Mouse (Mus musculus) spleen, postnatal 36 days (tissue): ENCODE measurements around the gene Gstp3.

Experiments used
- DNase-seq, 2 experiments: peaks; one replicate each; pipeline ENCODE4 v3.0.0; 2022; ENCODE audit warnings: low spot score in 2 of 2, mixed read lengths in 1 of 2

Gene Gstp3

GRCm38 (mm10) chr19:4059069-4059740 lies at the start of gene Gstp3:
TSS of gene Gstp3 (minus strand) at chr19:4059569.
- DNase-seq: peak; percentile 41 to 62

- DNase-seq: no peak
Measured at GRCm38 (mm10) chr19:4108535-4108934, 49.2 kb upstream of the Gstp3 start.

GRCm38 (mm10) chr19:4106654-4107053 lies 47.3 kb upstream of the Gstp3 start:
- DNase-seq: no peak

GRCm38 (mm10) chr19:4104675-4105194 lies 45.4 kb upstream of the Gstp3 start:
- DNase-seq: no peak

GRCm38 (mm10) chr19:4103792-4104191 lies 44.4 kb upstream of the Gstp3 start:
- DNase-seq: no peak

GRCm38 (mm10) chr19:4103294-4103693 lies 43.9 kb upstream of the Gstp3 start:
- no peak for DNase-seq

GRCm38 (mm10) chr19:4102626-4103025 lies 43.3 kb upstream of the Gstp3 start:
- no peak for DNase-seq

GRCm38 (mm10) chr19:4102049-4102448 lies 42.7 kb upstream of the Gstp3 start:
- no peak for DNase-seq

GRCm38 (mm10) chr19:4101466-4101865 lies 42.1 kb upstream of the Gstp3 start:
- no peak for DNase-seq

GRCm38 (mm10) chr19:4100718-4101261 lies 41.4 kb upstream of the Gstp3 start:
- no peak for DNase-seq

GRCm38 (mm10) chr19:4099837-4100717 lies 40.7 kb upstream of the Gstp3 start, which contains the start of gene Pitpnm1:
TSS of gene Pitpnm1 (plus strand) at chr19:4099998.
- DNase-seq: peak; percentile 87 to 89

GRCm38 (mm10) chr19:4099056-4099455 lies 39.7 kb upstream of the Gstp3 start:
- DNase-seq: peak; percentile 91 to 93

- DNase-seq: no peak
Measured at GRCm38 (mm10) chr19:4098426-4098825, 39.1 kb upstream of the Gstp3 start.

- DNase-seq: peak in 1 of 2 experiments; percentile 87
Measured at GRCm38 (mm10) chr19:4097441-4097825, 38.1 kb upstream of the Gstp3 start.

GRCm38 (mm10) chr19:4096642-4097440 lies 37.5 kb upstream of the Gstp3 start, which contains the start of gene Cdk2ap2:
TSS of gene Cdk2ap2 (plus strand) at chr19:4097182.
- DNase-seq: peak; percentile 100

GRCm38 (mm10) chr19:4095802-4096201 lies 36.4 kb upstream of the Gstp3 start:
- DNase-seq: no peak

- DNase-seq: no peak
Measured at GRCm38 (mm10) chr19:4094774-4095303, 35.5 kb upstream of the Gstp3 start.

GRCm38 (mm10) chr19:4094348-4094747 lies 35.0 kb upstream of the Gstp3 start:
- no peak for DNase-seq

- no peak for DNase-seq
Measured at GRCm38 (mm10) chr19:4093772-4094171, 34.4 kb upstream of the Gstp3 start.

- no peak for DNase-seq
Measured at GRCm38 (mm10) chr19:4092750-4093149, 33.4 kb upstream of the Gstp3 start.

GRCm38 (mm10) chr19:4091383-4091782 lies 32.0 kb upstream of the Gstp3 start:
- DNase-seq: no peak
